Mouse (Mus musculus): ENCODE results near the gene Crebrf.

Crebrf gene

GRCm38 (mm10) chr17:26705463-26706359, 9.7 kb upstream of the Crebrf start:
- no peak for DNase-seq (ENCODE audit: low spot score)

GRCm38 (mm10) chr17:26707066-26707465, 8.4 kb upstream of the Crebrf start:
- DNase-seq (ENCODE audit: low spot score), result no peak

GRCm38 (mm10) chr17:26708499-26708898, 7.0 kb upstream of the Crebrf start:
- DNase-seq (ENCODE audit: low spot score), result no peak

- DNase-seq (ENCODE audit: low spot score), result no peak
Observed at GRCm38 (mm10) chr17:26708993-26709590, 6.4 kb upstream of the Crebrf start.

- no peak for DNase-seq (ENCODE audit: low spot score)
Observed at GRCm38 (mm10) chr17:26710049-26710448, 5.4 kb upstream of the Crebrf start.

GRCm38 (mm10) chr17:26715916-26716717, 667 bp downstream of the Crebrf start:
- peak; percentile 94 for DNase-seq (ENCODE audit: low spot score)

- DNase-seq (ENCODE audit: low spot score), result no peak
Observed at GRCm38 (mm10) chr17:26717868-26718267, 2.4 kb downstream of the Crebrf start.

- no peak for DNase-seq (ENCODE audit: low spot score)
Observed at GRCm38 (mm10) chr17:26719405-26719804, 4.0 kb downstream of the Crebrf start.

- DNase-seq (ENCODE audit: low spot score), result no peak
Observed at GRCm38 (mm10) chr17:26721802-26722201, 6.4 kb downstream of the Crebrf start.

GRCm38 (mm10) chr17:26724790-26725189, 9.3 kb downstream of the Crebrf start:
- DNase-seq (ENCODE audit: low spot score), result no peak

- DNase-seq (ENCODE audit: low spot score), result no peak
Observed at GRCm38 (mm10) chr17:26726674-26727073, 11.2 kb downstream of the Crebrf start.

GRCm38 (mm10) chr17:26727110-26727755, 11.8 kb downstream of the Crebrf start:
- DNase-seq (ENCODE audit: low spot score), result no peak

GRCm38 (mm10) chr17:26742581-26742980, 27.1 kb downstream of the Crebrf start:
- DNase-seq (ENCODE audit: low spot score), result no peak

- DNase-seq (ENCODE audit: low spot score), result no peak
Observed at GRCm38 (mm10) chr17:26743294-26743693, 27.8 kb downstream of the Crebrf start.

- DNase-seq (ENCODE audit: low spot score), result no peak
Observed at GRCm38 (mm10) chr17:26749975-26750374, 34.5 kb downstream of the Crebrf start.

- no peak for DNase-seq (ENCODE audit: low spot score)
Observed at GRCm38 (mm10) chr17:26752297-26752696, 36.8 kb downstream of the Crebrf start.

- no peak for DNase-seq (ENCODE audit: low spot score)
Observed at GRCm38 (mm10) chr17:26753476-26753875, 38.0 kb downstream of the Crebrf start.

- no peak for DNase-seq (ENCODE audit: low spot score)
Observed at GRCm38 (mm10) chr17:26767100-26767753, 51.8 kb downstream of the Crebrf start.

GRCm38 (mm10) chr17:26767754-26768124, 52.3 kb downstream of the Crebrf start:
- no peak for DNase-seq (ENCODE audit: low spot score)

- DNase-seq (ENCODE audit: low spot score), result no peak
Observed at GRCm38 (mm10) chr17:26776211-26776610, 60.8 kb downstream of the Crebrf start.

GRCm38 (mm10) chr17:26778001-26778400, 62.6 kb downstream of the Crebrf start:
- no peak for DNase-seq (ENCODE audit: low spot score)

Data from embryo, embryonic 10 days (tissue).